Mouse (Mus musculus): ENCODE data around the gene Atmin.

GRCm38 (mm10) chr8:116905252-116905651 is 37.9 kb upstream of the Atmin start:
- TF ChIP-seq POLR2A (IDR thresholded peaks at IDR 0.05; ENCODE audit: borderline replicate concordance, extremely low read depth, insufficient read depth, insufficient read length, poor library complexity, severe bottlenecking) (no peak), CTCF (IDR thresholded peaks at IDR 0.05; ENCODE audit: borderline replicate concordance, extremely low read depth, insufficient read depth, insufficient read length) (no peak)
